Mouse (Mus musculus): ENCODE results near the gene Scaf1. TPM values are rescaled to one million over a fixed set of nuclear protein-coding genes. Genes with fewer than 3 reads are reported as not detected.

Gene Scaf1
- total RNA-seq (2022) = 100 to 1,000 TPM; 163 to 173 (median 167) TPM

GRCm38 (mm10) chr7:45015957-45016612 lies at the start of gene Scaf1:
Gene Scaf1, minus strand, starts transcription at chr7:45016363.
- DNase-seq (ENCODE audit: low spot score in 2 of 2) = peak; percentile 100

GRCm38 (mm10) chr7:45062239-45062835 lies 46.2 kb upstream of the Scaf1 start, which contains the start of the genes Nosip and Prrg2:
Gene Nosip, plus strand, starts transcription at chr7:45062429.
Gene Prrg2, minus strand, starts transcription at chr7:45062677.
- peak; percentile 94 to 95 for DNase-seq (ENCODE audit: low spot score in 2 of 2)

GRCm38 (mm10) chr7:45061532-45062075 lies 45.4 kb upstream of the Scaf1 start:
- no peak for DNase-seq (ENCODE audit: low spot score in 2 of 2)

- no peak for DNase-seq (ENCODE audit: low spot score in 2 of 2)
Observed at GRCm38 (mm10) chr7:45060632-45061122, 44.5 kb upstream of the Scaf1 start.

DNA sequence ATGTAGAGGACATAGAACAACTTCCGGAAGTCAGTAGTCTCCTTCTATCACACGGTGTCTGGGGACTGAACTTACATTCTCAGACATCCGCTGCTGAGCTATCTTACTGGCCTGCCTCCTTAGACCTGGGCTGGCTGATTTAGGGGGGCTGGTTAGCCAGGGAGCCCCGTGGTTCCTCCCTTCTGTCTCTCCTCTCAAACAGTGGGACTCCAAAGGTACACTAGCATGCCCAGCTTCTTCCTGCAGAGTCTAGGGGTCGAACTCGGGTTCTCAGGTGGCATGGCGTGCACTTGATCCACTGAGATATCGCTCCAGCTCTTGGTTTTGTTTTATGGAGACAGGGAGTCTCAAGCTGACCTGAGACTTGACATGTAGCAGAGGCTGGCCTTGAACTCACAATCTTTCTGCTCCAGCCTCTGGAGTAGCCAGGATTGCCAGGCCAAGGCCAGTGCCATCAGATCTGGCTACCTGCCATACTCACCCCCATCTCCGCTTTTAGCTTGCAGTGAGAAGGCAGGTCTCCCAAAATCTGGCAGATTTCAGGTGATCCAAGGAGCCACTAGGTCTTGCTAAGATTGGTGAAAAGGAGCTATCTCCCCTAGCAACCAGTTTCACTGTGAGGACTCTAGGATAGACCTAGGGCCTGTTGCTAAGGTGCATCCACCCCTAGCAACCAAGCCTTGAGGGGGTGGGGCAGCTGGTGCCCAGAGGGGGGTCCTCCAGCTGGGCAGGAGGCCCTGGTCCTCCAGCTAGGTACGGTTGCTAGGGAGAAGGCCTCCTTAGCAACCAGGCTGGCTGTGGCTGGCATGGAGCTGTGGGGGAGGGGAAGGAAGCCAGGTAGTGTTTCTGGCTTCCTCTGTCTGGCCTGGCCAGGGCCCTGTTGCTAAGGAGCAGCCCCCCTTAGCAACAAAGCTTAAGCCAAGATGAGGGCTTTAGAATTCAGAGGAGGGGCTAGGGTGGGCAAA lies 42.7 kb upstream of the Scaf1 start:
- DNase-seq (ENCODE audit: low spot score in 2 of 2) = no peak

DNA sequence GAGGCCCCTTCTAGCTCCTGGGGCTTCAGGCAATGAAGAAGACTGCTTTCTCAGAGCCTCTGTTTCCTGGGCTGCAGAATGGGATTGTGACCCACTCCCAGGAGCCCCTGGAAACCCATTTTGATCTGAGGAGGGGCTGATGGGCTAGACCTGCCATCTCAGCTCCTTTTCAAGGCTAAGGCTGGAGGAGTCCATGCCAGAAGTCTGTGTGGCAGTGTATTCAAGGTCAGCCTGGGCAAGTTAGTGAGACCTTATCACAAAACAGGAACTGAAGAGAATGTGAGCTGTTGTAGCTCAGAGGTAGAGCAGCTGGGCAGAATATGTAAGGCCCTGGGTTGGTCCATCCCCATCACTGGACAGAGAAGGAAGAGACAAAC lies 40.8 kb upstream of the Scaf1 start:
- DNase-seq (ENCODE audit: low spot score in 2 of 2) = no peak

GRCm38 (mm10) chr7:45056329-45056971 lies 40.3 kb upstream of the Scaf1 start:
- no peak for DNase-seq (ENCODE audit: low spot score in 2 of 2)

GRCm38 (mm10) chr7:45053931-45054510 lies 37.9 kb upstream of the Scaf1 start:
- DNase-seq (ENCODE audit: low spot score in 2 of 2) = peak; percentile 92 to 95

- peak in 1 of 2 experiments; percentile 64 for DNase-seq (ENCODE audit: low spot score in 2 of 2)
Observed at GRCm38 (mm10) chr7:45053117-45053930, 37.2 kb upstream of the Scaf1 start.

DNA sequence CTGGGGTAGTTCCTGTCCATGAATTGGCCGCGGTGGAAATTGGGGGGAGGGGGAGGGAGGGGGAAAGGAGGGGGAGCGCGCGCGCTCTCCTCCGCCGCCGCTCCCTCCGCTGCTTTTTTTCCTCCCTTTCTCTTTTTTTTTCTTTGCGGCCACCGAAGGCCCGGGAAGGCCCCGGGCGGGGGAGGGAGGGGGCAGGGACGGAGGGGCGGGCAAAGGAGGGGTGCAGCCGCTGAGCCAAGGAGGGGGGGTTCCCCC lies 36.6 kb upstream of the Scaf1 start, which contains the start of gene Prr12:
Prr12 (minus strand) TSS at position 20 of the 255 bp plus-strand sequence.
- no peak for DNase-seq (ENCODE audit: low spot score in 2 of 2)

GRCm38 (mm10) chr7:45052181-45052861 lies 36.2 kb upstream of the Scaf1 start:
- DNase-seq (ENCODE audit: low spot score in 2 of 2) = peak in 1 of 2 experiments; percentile 41

GRCm38 (mm10) chr7:45051601-45051974 lies 35.4 kb upstream of the Scaf1 start:
- DNase-seq (ENCODE audit: low spot score in 2 of 2) = no peak

DNA sequence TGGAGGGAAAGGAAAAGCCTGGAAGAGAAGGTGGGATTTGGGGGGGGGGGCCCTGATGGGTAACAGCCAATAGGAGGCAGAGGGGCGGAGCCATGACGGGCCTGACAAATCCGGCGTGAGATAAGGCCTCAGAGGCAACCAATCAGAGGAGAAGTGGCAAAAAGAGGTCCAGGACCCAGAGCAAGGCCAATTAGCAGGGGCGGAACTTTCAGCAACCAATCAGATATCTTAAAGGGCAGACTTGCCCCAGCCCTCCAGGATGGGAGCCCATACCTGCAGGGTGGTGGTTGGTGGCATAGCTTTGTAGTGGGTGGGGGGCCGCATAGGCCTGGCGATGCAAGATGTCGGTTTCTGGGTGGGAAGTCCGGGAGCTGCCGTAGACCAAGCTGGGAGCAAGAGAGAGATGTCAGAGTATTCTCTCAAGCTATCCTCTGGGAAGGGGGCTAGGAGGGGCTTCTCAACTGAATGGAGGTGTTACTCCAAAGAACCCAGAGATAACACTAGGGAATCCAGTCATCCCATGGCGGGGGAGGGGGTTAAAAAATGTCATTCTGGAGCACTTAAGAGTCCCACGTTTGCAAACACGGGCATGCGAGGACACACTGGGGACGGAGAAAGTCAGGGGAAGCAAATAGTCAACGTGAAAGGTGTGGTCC lies 34.9 kb upstream of the Scaf1 start:
- DNase-seq (ENCODE audit: low spot score in 2 of 2) = peak; percentile 64 to 84

- DNase-seq (ENCODE audit: low spot score in 2 of 2) = no peak
Observed at GRCm38 (mm10) chr7:45048923-45049657, 32.9 kb upstream of the Scaf1 start.

GRCm38 (mm10) chr7:45048001-45048890 lies 32.1 kb upstream of the Scaf1 start:
- no peak for DNase-seq (ENCODE audit: low spot score in 2 of 2)

DNA sequence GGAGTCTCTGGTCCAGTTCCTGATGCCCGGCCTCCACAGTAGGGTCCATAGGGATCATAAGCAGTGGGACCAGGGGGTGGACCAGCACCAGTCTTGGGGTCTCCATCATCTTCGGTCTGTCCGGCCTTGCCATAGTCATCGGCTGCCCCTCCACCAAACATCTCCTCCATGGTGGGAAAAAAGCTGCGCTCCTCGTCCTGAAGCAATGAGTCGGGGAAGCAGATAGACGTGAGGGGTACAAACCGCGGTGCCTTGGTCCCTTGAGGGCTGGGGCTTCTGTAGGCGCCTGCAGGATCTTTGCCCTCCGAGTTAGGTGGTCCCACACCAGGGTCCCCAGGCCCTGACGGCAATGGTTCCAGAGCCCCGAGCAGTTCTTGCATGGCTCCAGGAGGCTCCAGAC lies 31.3 kb upstream of the Scaf1 start:
- DNase-seq (ENCODE audit: low spot score in 2 of 2) = no peak

DNA sequence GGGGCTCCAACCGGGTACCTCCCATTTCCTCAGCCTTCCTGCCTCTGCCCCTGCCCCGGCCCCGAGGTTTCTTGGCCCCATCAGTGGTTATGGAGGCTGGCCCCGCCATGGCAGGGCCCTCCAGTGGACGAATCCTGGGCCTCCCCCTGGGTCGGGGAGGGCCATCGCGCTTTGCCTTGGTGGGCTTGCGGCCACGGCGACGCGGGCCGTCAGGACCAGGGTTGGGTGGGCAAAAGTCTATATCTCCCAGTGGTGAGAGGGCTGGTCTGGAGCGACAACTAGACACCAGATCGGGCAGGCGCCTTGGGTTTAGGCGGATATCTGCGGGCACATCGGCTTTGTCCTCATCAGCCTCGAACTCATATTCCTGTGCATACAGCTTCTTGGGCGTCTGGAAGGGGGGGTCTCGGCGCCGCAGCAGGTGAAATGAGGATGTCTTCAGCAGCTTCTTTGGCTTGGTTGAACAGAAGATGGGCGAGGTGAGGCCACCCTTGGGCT lies 30.7 kb upstream of the Scaf1 start:
- DNase-seq (ENCODE audit: low spot score in 2 of 2) = no peak
